Mouse (Mus musculus) cortical plate, adult 2 months (tissue): ENCODE data around the gene Dscaml1.

Source experiments
- CTCF ChIP-seq: fragments of 200-500 bp; IDR thresholded peaks from 2 replicates; pipeline ENCODE4 v1.5.1; 2011; ENCODE audit warnings: mild to moderate bottlenecking, control low read depth, low read length; ENCODE audit not compliant: insufficient read depth; ENCODE audit errors: extremely low read depth
- POLR2A ChIP-seq: fragments of 200-500 bp; IDR thresholded peaks from 2 replicates; pipeline ENCODE4 v1.6.1; 2011; ENCODE audit warnings: mild to moderate bottlenecking, low read length, control low read depth; ENCODE audit not compliant: insufficient read depth; ENCODE audit errors: extremely low read depth

DNA sequence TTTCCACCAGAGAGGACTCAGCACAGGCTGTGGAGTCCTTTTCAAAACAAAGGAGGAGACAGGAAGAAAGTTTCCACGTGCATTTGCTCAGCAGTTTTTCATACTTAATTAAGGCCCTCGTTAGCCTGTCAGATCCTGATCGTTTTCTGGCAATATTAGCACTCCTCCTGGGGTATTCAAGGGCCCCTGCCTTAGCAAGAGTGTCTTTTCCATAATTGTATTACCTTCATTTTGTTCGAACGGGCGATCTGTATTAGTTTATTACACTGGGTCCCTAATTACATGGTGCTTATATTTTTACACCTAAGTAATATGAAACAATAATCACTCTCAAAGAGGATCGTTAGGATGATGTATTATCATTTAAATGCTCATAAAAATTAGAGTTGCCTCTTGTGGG, 293.6 kb downstream of the Dscaml1 start:
- no peak for TF ChIP-seq POLR2A
- no peak for TF ChIP-seq CTCF
